In the genomic region with DNA sequence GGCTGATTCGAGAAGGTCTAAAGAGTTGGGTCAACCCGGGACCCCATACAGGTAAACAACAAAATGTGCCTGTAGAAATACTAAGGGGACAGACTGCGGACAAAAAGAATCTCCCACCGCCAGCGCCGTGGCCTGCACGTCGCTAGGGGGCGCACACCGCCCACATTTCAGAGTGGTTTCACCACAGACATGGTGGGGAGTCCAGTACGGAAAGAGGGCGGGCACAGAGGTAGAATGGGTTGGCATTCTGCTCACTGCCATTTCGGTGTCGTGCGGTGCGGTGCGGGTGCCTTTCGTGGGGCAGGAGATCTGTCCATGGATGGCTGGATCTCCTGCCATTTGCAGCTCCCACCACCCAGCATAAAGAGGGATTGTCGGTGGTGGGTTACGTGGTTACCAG, we compare ENCODE assay signal across 8 mouse cellular contexts. TPM values are rescaled to one million over a fixed set of nuclear protein-coding genes. Genes with fewer than 3 reads are reported as not detected.
A peak's percentile ranks its signal among the peaks of the same experiment; 100 is the strongest.
DNase-seq lines count a peak whose midpoint lies in the region; ATAC-seq and TF ChIP-seq lines count a peak whose summit lies in the region.

No protein-coding gene starts in this region.

- no peak for TF ChIP-seq EP300 in CH12.LX (IDR thresholded peaks at IDR 0.05; ENCODE audit: low read length)

- H3K27me3 ChIP-seq in CH12.LX (replicated peaks), result peaks cover 67% of the 10 kb centered on the region
- H3K27me3 ChIP-seq in forebrain, embryonic 14.5 days (replicated peaks; ENCODE audit: control insufficient read depth, insufficient read depth, low read length), result peaks cover 20% of the 10 kb centered on the region
- peaks cover 33% of the 10 kb centered on the region for H3K27me3 ChIP-seq in neural tube, embryonic 14.5 days (ENCODE audit: control insufficient read depth, insufficient read depth, low read length)

- 2% methylated on average over 20 of the region's 20 CpGs for WGBS in forebrain, embryonic 14.5 days
- WGBS in neural tube, embryonic 14.5 days, result 2% methylated on average over 20 of the region's 20 CpGs

- in situ Hi-C loops in CH12.LX (cut with MboI; ENCODE audit: low pct_ligation_motif_present, low pct_unique_long_range_greater_than_20kb, low sequenced_read_pairs), result loop anchor here (5.0 kb wide), 2 partner anchors 180 to 305 kb away; no protein-coding TSS in a partner anchor

- H3K79me2 ChIP-seq in CH12.LX (replicated peaks; ENCODE audit: control insufficient read depth, extremely low read depth, insufficient read depth, poor library complexity, severe bottlenecking), result no peaks in the 10 kb centered on the region

- peak; percentile 60 to 97 for TF ChIP-seq CTCF in CH12.LX (conservative IDR thresholded peaks at IDR 0.05 in 1 of 2, IDR thresholded peaks at IDR 0.05 in 1 of 2; ENCODE audit: low read depth in 2 of 2, low read length in 2 of 2)

- H3K27ac ChIP-seq in CH12.LX (ENCODE audit: insufficient read depth, low read depth), result no peak overlapping the region
- no peak overlapping the region for H3K27ac ChIP-seq in forebrain, embryonic 14.5 days (ENCODE audit: low read depth, low read length)
- no peak overlapping the region for H3K27ac ChIP-seq in neural tube, embryonic 14.5 days (ENCODE audit: low read depth, low read length)

- peak overlapping the region; percentile 31 for H3K4me2 ChIP-seq in CH12.LX (ENCODE audit: insufficient read depth, low read depth, poor library complexity, severe bottlenecking)
- H3K4me2 ChIP-seq in forebrain, embryonic 14.5 days (ENCODE audit: low read length), result peak overlapping the region; percentile 98
- H3K4me2 ChIP-seq in neural tube, embryonic 14.5 days (ENCODE audit: low read depth, low read length), result peak overlapping the region; percentile 95

- TF ChIP-seq RAD21 in CH12.LX (IDR thresholded peaks at IDR 0.05; ENCODE audit: low read depth, low read length), result peak; percentile 97

- peak; percentile 79 for DNase-seq in CH12.LX (ENCODE audit: extremely low read depth)
- DNase-seq in forebrain, embryonic 14.5 days (ENCODE audit: low spot score), result peak; percentile 93
- peak; percentile 93 to 95 for DNase-seq in heart, postnatal 14 days
- DNase-seq in layer of hippocampus, adult 11-12 months (ENCODE audit: low spot score), result peak; percentile 90
- peak; percentile 88 to 91 for DNase-seq in lung, adult 18-20 months
- peak; percentile 94 for DNase-seq in testis, postnatal 10 days (ENCODE audit: low spot score)

- peak overlapping the region in 1 of 3 experiments; percentile 46 for H3K4me3 ChIP-seq in CH12.LX (replicated peaks in 1 of 3; ENCODE audit: low read depth in 2 of 3, low read length in 2 of 3, poor library complexity in 1 of 3)
- peak overlapping the region; percentile 58 for H3K4me3 ChIP-seq in forebrain, embryonic 14.5 days (ENCODE audit: low read depth, low read length)
- peak overlapping the region; percentile 40 for H3K4me3 ChIP-seq in neural tube, embryonic 14.5 days (ENCODE audit: low read depth, low read length)

- intact Hi-C loops in heart, postnatal 14 days (cut with DNase I), result loop anchor here (1.0 kb wide), 1 partner anchor 306 kb away; no protein-coding TSS in a partner anchor

- H3K9ac ChIP-seq in CH12.LX (ENCODE audit: insufficient read depth, low read depth), result no peak overlapping the region
- H3K9ac ChIP-seq in forebrain, embryonic 14.5 days (ENCODE audit: low read length), result peak overlapping the region; percentile 76
- H3K9ac ChIP-seq in neural tube, embryonic 14.5 days (replicated peaks; ENCODE audit: low read depth, low read length), result peak overlapping the region; percentile 48

- H3K4me1 ChIP-seq in CH12.LX (ENCODE audit: control insufficient read depth in 1 of 2, insufficient read depth in 2 of 2), result peaks cover under 1 to 27% of the 10 kb centered on the region in 2 experiments; a peak in 3 of 4 replicates
- H3K4me1 ChIP-seq in forebrain, embryonic 14.5 days (ENCODE audit: control insufficient read depth, insufficient read depth, low read length), result peaks cover 18% of the 10 kb centered on the region
- H3K4me1 ChIP-seq in neural tube, embryonic 14.5 days (ENCODE audit: control insufficient read depth, insufficient read depth, low read length), result peaks cover 40% of the 10 kb centered on the region

- ATAC-seq in cerebellum, adult (ENCODE audit: insufficient number of reproducible peaks, low FRiP score, low TSS enrichment), result peak; percentile 52
- peak; percentile 57 for ATAC-seq in forebrain, embryonic 14.5 days
- ATAC-seq in neural tube, embryonic 14.5 days (ENCODE audit: low read depth), result peak; percentile 59; the same call in 1 of the 2 replicates

- TF ChIP-seq POLR2A in CH12.LX (IDR thresholded peaks at IDR 0.05; ENCODE audit: low read depth, low read length), result no peak

- H3K9me3 ChIP-seq in CH12.LX (replicated peaks; ENCODE audit: low read length), result peaks cover 5% of the 10 kb centered on the region
- H3K9me3 ChIP-seq in forebrain, embryonic 14.5 days (replicated peaks; ENCODE audit: control insufficient read depth, low read length), result no peaks in the 10 kb centered on the region
- no peaks in the 10 kb centered on the region for H3K9me3 ChIP-seq in neural tube, embryonic 14.5 days (ENCODE audit: control insufficient read depth, low read length)

- dilution Hi-C loops in CH12.LX (cut with MboI; ENCODE audit: extremely low pct_ligation_motif_present, extremely low pct_unique_long_range_greater_than_20kb, low sequenced_read_pairs), result no loop called here

- H3K36me3 ChIP-seq in CH12.LX (replicated peaks in 1 of 2; ENCODE audit: control insufficient read depth in 1 of 2, insufficient read depth in 1 of 2, low read length in 1 of 2), result no peaks in the 10 kb centered on the region
- H3K36me3 ChIP-seq in forebrain, embryonic 14.5 days (ENCODE audit: control insufficient read depth, insufficient read depth, low read length), result peaks cover 30% of the 10 kb centered on the region
- no peaks in the 10 kb centered on the region for H3K36me3 ChIP-seq in neural tube, embryonic 14.5 days (ENCODE audit: control insufficient read depth, insufficient read depth, low read length)

TF ChIP-seq in CH12.LX, 34 proteins besides CTCF, POLR2A, EP300 and RAD21 (continues in another document):
- TF ChIP-seq MAX (IDR thresholded peaks at IDR 0.05; ENCODE audit: low read length) (no peak), USF2 (conservative IDR thresholded peaks at IDR 0.05; ENCODE audit: low read depth, low read length) (no peak), CHD2 (IDR thresholded peaks at IDR 0.05; ENCODE audit: low read length) (no peak), SMC3 (IDR thresholded peaks at IDR 0.05; ENCODE audit: low read depth, low read length) (peak; percentile 91), NELFE (IDR thresholded peaks at IDR 0.05; ENCODE audit: low read depth, low read length) (no peak), JUND (conservative IDR thresholded peaks at IDR 0.05; ENCODE audit: low read depth, low read length) (no peak), TBP (conservative IDR thresholded peaks at IDR 0.05; ENCODE audit: low read depth, low read length) (no peak), IRF4 (IDR thresholded peaks at IDR 0.05; ENCODE audit: low read depth, low read length) (peak; percentile 41; the same call in 1 of the 2 replicates), MAZ (IDR thresholded peaks at IDR 0.05; ENCODE audit: low read depth, low read length) (peak; percentile 61; the same call in 1 of the 2 replicates), BHLHE40 (IDR thresholded peaks at IDR 0.05; ENCODE audit: low read depth, low read length) (no peak), ZMIZ1 (IDR thresholded peaks at IDR 0.05; ENCODE audit: low read depth, low read length) (no peak), UBTF (IDR thresholded peaks at IDR 0.05; ENCODE audit: low read depth, low read length) (no peak), NRF1 (IDR thresholded peaks at IDR 0.05; ENCODE audit: low read depth, low read length) (no peak), SIN3A (IDR thresholded peaks at IDR 0.05; ENCODE audit: low read length) (no peak), E2F4 (IDR thresholded peaks at IDR 0.05; ENCODE audit: insufficient replicate concordance, low read depth, low read length) (no peak), ETS1 (conservative IDR thresholded peaks at IDR 0.05; ENCODE audit: low read depth, low read length) (no peak), MAFK (IDR thresholded peaks at IDR 0.05; ENCODE audit: insufficient replicate concordance, low read length) (no peak), GABPA (IDR thresholded peaks at IDR 0.05; ENCODE audit: insufficient replicate concordance, low read depth, low read length) (no peak), MXI1 (IDR thresholded peaks at IDR 0.05; ENCODE audit: low read depth, low read length) (no peak), PAX5 (IDR thresholded peaks at IDR 0.05; ENCODE audit: low read length) (no peak), TCF12 (IDR thresholded peaks at IDR 0.05; ENCODE audit: low read depth, low read length) (0 out of 2 replicates have a peak, but pooled peaks have one; percentile 20), CHD1 (IDR thresholded peaks at IDR 0.05; ENCODE audit: low read depth, low read length) (no peak), ZKSCAN1 (IDR thresholded peaks at IDR 0.05; ENCODE audit: borderline replicate concordance, low read depth, low read length) (no peak), ZNF384 (IDR thresholded peaks at IDR 0.05; ENCODE audit: low read depth, low read length) (no peak)

RNA-seq across cellular contexts. Expression of a gene that starts 2.2 kb away (rescaled TPM):
- 0.13 and 0.34 TPM in 2 replicates for total RNA-seq in CH12.LX (2012; rRNA removed)
- total RNA-seq in CH12.LX (2014; rRNA removed), result 0.08 TPM in 1 of 2 replicates, not detected in the other
- polyA plus RNA-seq in CH12.LX (2012; ENCODE audit: insufficient read length, low read depth), result 0.11 and 0.16 TPM in 2 replicates
- polyA plus RNA-seq in forebrain, embryonic 14.5 days (2014; fragmentation: Nextera tagmentation; extraction: Ambion mirVana), result 60.8 and 70.3 TPM in 2 replicates
- total RNA-seq in heart, postnatal 14 days (2021), result 10 to 100 TPM; 37.2 to 58.8 TPM
- polyA plus RNA-seq in neural tube, embryonic 14.5 days (2014; fragmentation: Nextera tagmentation; extraction: Ambion mirVana), result 12.1 and 17.9 TPM in 2 replicates

RNA-seq across cellular contexts. Expression of a gene that starts 22.6 kb away (rescaled TPM):
- 10.2 and 10.7 TPM in 2 replicates for total RNA-seq in CH12.LX (2012; rRNA removed)
- 3.9 and 4.0 TPM in 2 replicates for total RNA-seq in CH12.LX (2014; rRNA removed)
- 8.5 and 14.3 TPM in 2 replicates for polyA plus RNA-seq in CH12.LX (2012; ENCODE audit: insufficient read length, low read depth)
- 26.7 and 27.8 TPM in 2 replicates for polyA plus RNA-seq in forebrain, embryonic 14.5 days (2014; fragmentation: Nextera tagmentation; extraction: Ambion mirVana)
- 10 to 100 TPM; 14.0 to 14.3 TPM for total RNA-seq in heart, postnatal 14 days (2021)
- polyA plus RNA-seq in neural tube, embryonic 14.5 days (2014; fragmentation: Nextera tagmentation; extraction: Ambion mirVana), result 22.4 and 25.8 TPM in 2 replicates

RNA-seq across cellular contexts. Expression of a gene that starts 41.2 kb away (rescaled TPM):
- total RNA-seq in CH12.LX (2012; rRNA removed) (not detected in 2 replicates), CH12.LX (2014; rRNA removed) (not detected in 2 replicates)
- polyA plus RNA-seq in CH12.LX (2012; ENCODE audit: insufficient read length, low read depth), result not detected in 2 replicates
- polyA plus RNA-seq in forebrain, embryonic 14.5 days (2014; fragmentation: Nextera tagmentation; extraction: Ambion mirVana), result 28.1 and 36.3 TPM in 2 replicates
- total RNA-seq in heart, postnatal 14 days (2021), result not detected
- 11.9 and 13.3 TPM in 2 replicates for polyA plus RNA-seq in neural tube, embryonic 14.5 days (2014; fragmentation: Nextera tagmentation; extraction: Ambion mirVana)

Comparison
In these comparisons a context has a peak if more than half of its experiments do, and no peak if none do; other contexts are left out.
1. H3K4me2 ChIP-seq: peak in every context shown above with its lines; median percentile 98 in forebrain, embryonic 14.5 days; 95 in neural tube, embryonic 14.5 days; 31 in CH12.LX.
2. RNA of a gene that starts 2.2 kb away (polyA plus RNA-seq): 60.8 to 70.3 TPM in forebrain, embryonic 14.5 days and 12.1 to 17.9 TPM in neural tube, embryonic 14.5 days; 0.11 to 0.16 TPM in CH12.LX; every median in the first group is over 10 times any median in the second.
3. RNA of a gene that starts 41.2 kb away (polyA plus RNA-seq): 28.1 to 36.3 TPM in forebrain, embryonic 14.5 days and 11.9 to 13.3 TPM in neural tube, embryonic 14.5 days; not detected in CH12.LX; every median in the first group is over 10 times any median in the second.
4. Peak in every context shown above with its lines, with median percentiles within 50 percentile points of each other: DNase-seq and ATAC-seq.